Mouse (Mus musculus) liver, embryonic 14.5 days (tissue): ENCODE data around the gene Pigm.

Experiments used
- CTCF ChIP-seq: IDR thresholded peaks from 2 replicates; pipeline ENCODE4 v1.5.1; 2016; ENCODE audit warnings: antibody characterized with exemption, low read depth, control low read depth
- EP300 ChIP-seq: IDR thresholded peaks from 2 replicates; pipeline ENCODE4 v1.6.1; 2016; ENCODE audit warnings: antibody characterized with exemption, low read depth

DNA sequence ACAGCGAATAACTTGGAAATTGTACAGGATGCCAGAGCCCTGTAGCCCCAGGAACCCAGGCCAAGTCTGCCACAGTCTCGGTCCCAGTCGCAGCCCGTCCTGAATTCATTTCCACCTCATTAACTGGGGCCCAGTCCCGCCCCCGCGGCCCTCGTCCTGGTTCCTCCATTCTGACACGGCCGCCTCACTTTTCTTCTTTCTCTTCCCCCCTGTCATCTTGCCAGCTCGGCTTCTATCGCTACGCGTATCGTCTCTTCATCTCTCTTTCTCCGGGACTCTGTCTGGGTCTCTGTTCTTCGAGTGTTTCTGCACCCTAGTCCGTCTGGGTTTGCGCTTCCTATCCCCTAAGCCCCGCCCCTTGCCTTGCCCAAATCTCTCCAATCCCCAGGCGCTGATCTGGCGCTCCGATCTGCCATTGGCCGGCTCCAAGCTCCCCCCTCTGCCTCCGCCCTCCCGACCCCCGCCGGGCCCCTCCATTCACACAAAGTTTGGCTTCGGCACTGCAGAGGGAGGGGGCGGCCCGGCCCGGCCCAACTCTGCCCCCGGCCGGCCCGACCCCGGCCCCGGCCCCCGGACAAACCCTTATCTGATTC lies 35.5 kb upstream of the Pigm start, which contains the start of gene Kcnj10:
- TF ChIP-seq CTCF (no peak), EP300 (no peak)
